Mouse (Mus musculus) hindbrain, embryonic 13.5 days (tissue): ENCODE measurements around the gene Usp7. TPM values are rescaled to one million over a fixed set of nuclear protein-coding genes. Genes with fewer than 3 reads are reported as not detected.
"Not testable (repeated sequence)": the region's sequence is repeated elsewhere in the genome, so short reads cannot be mapped to it uniquely, and the experiment has no call there.

Source experiments
- ATAC-seq: fragments of 200-750 bp; cut with Nextera tagmentation; 2 replicates; pipeline ENCODE4 v1.8.0; 2017; ENCODE audit warnings: moderate TSS enrichment; ENCODE audit not compliant: low FRiP score
- H3K27ac ChIP-seq: fragments of 300-500 bp; sonication (generic); 2 replicates; pipeline ENCODE4 v1.5.1; 2015; ENCODE audit warnings: inconsistent platforms, mild to moderate bottlenecking, moderate library complexity
- H3K27me3 ChIP-seq: fragments of 300-500 bp; sonication (generic); 2 replicates; pipeline ENCODE4 v1.6.1; 2015; ENCODE audit warnings: mild to moderate bottlenecking, inconsistent platforms
- H3K36me3 ChIP-seq: fragments of 300-500 bp; sonication (generic); 2 replicates; pipeline ENCODE4 v1.6.1; 2015; ENCODE audit warnings: mild to moderate bottlenecking, inconsistent platforms
- H3K4me1 ChIP-seq: fragments of 300-500 bp; sonication (generic); replicated peaks from 2 replicates; pipeline ENCODE4 v1.6.1; 2015; ENCODE audit warnings: inconsistent platforms
- H3K4me2 ChIP-seq: fragments of 300-500 bp; sonication (generic); 2 replicates; pipeline ENCODE4 v1.6.1; 2015; ENCODE audit warnings: inconsistent platforms, mild to moderate bottlenecking, moderate library complexity
- H3K4me3 ChIP-seq: fragments of 300-500 bp; sonication (generic); 2 replicates; pipeline ENCODE4 v1.5.1; 2015; ENCODE audit warnings: mild to moderate bottlenecking, inconsistent platforms
- H3K9ac ChIP-seq: fragments of 300-500 bp; sonication (generic); 2 replicates; pipeline ENCODE4 v1.6.1; 2015; ENCODE audit warnings: mild to moderate bottlenecking, inconsistent platforms
- H3K9me3 ChIP-seq: fragments of 300-500 bp; sonication (generic); 2 replicates; pipeline ENCODE4 v1.6.1; 2016; ENCODE audit warnings: inconsistent platforms
- WGBS: fragments of 180-500 bp; shearing (Covaris S2); methylation state at CpG from one replicate; pipeline ENCODE4 v1.1.7; 2015; 5-methylcytosine and 5-hydroxymethylcytosine counted together
- polyA plus RNA-seq: library from polyadenylated mRNA; unstranded; fragments of >200 nt; fragmentation: Nextera tagmentation; extraction: Ambion mirVana; gene quantifications from 2 replicates; pipeline ENCODE4 v1.2.1, GENCODE M21; 2015

Gene Usp7
- polyA plus RNA-seq, 1 experiment from 2014 or later = 34.1 TPM

GRCm38 (mm10) chr16:8743989-8744388 lies 48.1 kb downstream of the Usp7 start:
- Histone ChIP-seq H3K36me3 (no peaks in the 10 kb centered on the region), H3K9me3 (no peaks in the 10 kb centered on the region), H3K4me2 (no peak overlapping the region), H3K9ac (no peak overlapping the region), H3K27me3 (no peaks in the 10 kb centered on the region), H3K4me1 (no peaks in the 10 kb centered on the region), H3K4me3 (no peak overlapping the region), H3K27ac (no peak overlapping the region)
- WGBS = 80% methylated on average over 3 of the region's 3 CpGs
- no peak for ATAC-seq

- 82% methylated on average over 5 of the region's 5 CpGs for WGBS
These were observed 50.4 kb downstream of the Usp7 start for GRCm38 (mm10) chr16:8741697-8742096.

GRCm38 (mm10) chr16:8741110-8741509 lies 51.0 kb downstream of the Usp7 start:
- Histone ChIP-seq H3K4me2 (no peak overlapping the region), H3K4me3 (no peak overlapping the region), H3K9me3 (no peaks in the 10 kb centered on the region), H3K4me1 (peaks cover 14% of the 10 kb centered on the region), H3K27me3 (no peaks in the 10 kb centered on the region), H3K9ac (no peak overlapping the region), H3K27ac (no peak overlapping the region), H3K36me3 (no peaks in the 10 kb centered on the region)
- no peak for ATAC-seq
- 70% methylated on average over 1 of the region's 1 CpGs for WGBS

More at GRCm38 (mm10) chr16:8741697-8742096, 50.4 kb downstream of the Usp7 start:
- ATAC-seq = no peak
- Histone ChIP-seq H3K27me3 (no peaks in the 10 kb centered on the region), H3K4me3 (no peak overlapping the region), H3K9ac (no peak overlapping the region), H3K4me1 (peaks cover 8% of the 10 kb centered on the region), H3K27ac (no peak overlapping the region), H3K9me3 (no peaks in the 10 kb centered on the region), H3K36me3 (no peaks in the 10 kb centered on the region), H3K4me2 (no peak overlapping the region)

GRCm38 (mm10) chr16:8738542-8739514 lies 53.3 kb downstream of the Usp7 start:
- Histone ChIP-seq H3K4me3 (peak overlapping the region; percentile 99), H3K27ac (peak overlapping the region; percentile 96), H3K9ac (peak overlapping the region; percentile 98), H3K4me2 (peak overlapping the region; percentile 61), H3K4me1 (peaks cover 37% of the 10 kb centered on the region), H3K9me3 (no peaks in the 10 kb centered on the region), H3K27me3 (no peaks in the 10 kb centered on the region), H3K36me3 (no peaks in the 10 kb centered on the region)
- ATAC-seq = peak; percentile 89
- WGBS = 3% methylated on average over 62 of the region's 126 CpGs

GRCm38 (mm10) chr16:8737666-8738541 lies 54.2 kb downstream of the Usp7 start:
- Histone ChIP-seq H3K27me3 (no peaks in the 10 kb centered on the region), H3K9ac (peak overlapping the region; percentile 98), H3K9me3 (no peaks in the 10 kb centered on the region), H3K4me3 (peak overlapping the region; percentile 99), H3K4me2 (peak overlapping the region; percentile 99), H3K36me3 (no peaks in the 10 kb centered on the region), H3K4me1 (peaks cover 39% of the 10 kb centered on the region), H3K27ac (peak overlapping the region; percentile 94)
- ATAC-seq = peak; percentile 52; the same call in 1 of the 2 replicates
- under 1% methylated on average over 84 of the region's 110 CpGs for whole genome bisulfite sequencing

GRCm38 (mm10) chr16:8737341-8737665 lies 54.8 kb downstream of the Usp7 start:
- Histone ChIP-seq H3K9ac (peak overlapping the region; percentile 98), H3K27me3 (no peaks in the 10 kb centered on the region), H3K4me2 (peak overlapping the region; percentile 99), H3K36me3 (no peaks in the 10 kb centered on the region), H3K9me3 (no peaks in the 10 kb centered on the region), H3K4me1 (peaks cover 39% of the 10 kb centered on the region), H3K4me3 (peak overlapping the region; percentile 99), H3K27ac (peak overlapping the region; percentile 94; the same call in 1 of the 2 replicates)
- no peak for ATAC-seq
- WGBS = under 1% methylated on average over 11 of the region's 11 CpGs

- 3% methylated on average over 7 of the region's 7 CpGs for WGBS
- H3K27me3 ChIP-seq = no peaks in the 10 kb centered on the region
- ATAC-seq = no peak
- no peak overlapping the region for H3K27ac ChIP-seq
- H3K4me2 ChIP-seq = peak overlapping the region; percentile 99
- H3K4me1 ChIP-seq = peaks cover 43% of the 10 kb centered on the region
- no peaks in the 10 kb centered on the region for H3K36me3 ChIP-seq
- H3K9ac ChIP-seq = peak overlapping the region; percentile 98
- peak overlapping the region; percentile 99 for H3K4me3 ChIP-seq
- no peaks in the 10 kb centered on the region for H3K9me3 ChIP-seq
These were observed 55.4 kb downstream of the Usp7 start for GRCm38 (mm10) chr16:8736757-8737156.

GRCm38 (mm10) chr16:8736032-8736431 lies 56.1 kb downstream of the Usp7 start:
- no peaks in the 10 kb centered on the region for H3K9me3 ChIP-seq
- H3K4me1 ChIP-seq = peaks cover 49% of the 10 kb centered on the region
- WGBS = 22% methylated on average over 8 of the region's 8 CpGs
- no peaks in the 10 kb centered on the region for H3K36me3 ChIP-seq
- ATAC-seq = no peak
- no peaks in the 10 kb centered on the region for H3K27me3 ChIP-seq
- peak overlapping the region; percentile 98 for H3K9ac ChIP-seq
- peak overlapping the region; percentile 99 for H3K4me2 ChIP-seq
- no peak overlapping the region; the same call in 1 of the 2 replicates for H3K27ac ChIP-seq
- peak overlapping the region; percentile 99 for H3K4me3 ChIP-seq

- Histone ChIP-seq H3K4me2 (peak overlapping the region; percentile 99), H3K27me3 (no peaks in the 10 kb centered on the region), H3K36me3 (no peaks in the 10 kb centered on the region), H3K27ac (no peak overlapping the region), H3K4me3 (no peak overlapping the region), H3K9me3 (no peaks in the 10 kb centered on the region), H3K9ac (0 out of 2 replicates have a peak overlapping the region, but pooled peaks have one; percentile 98), H3K4me1 (peaks cover 59% of the 10 kb centered on the region)
- no peak for ATAC-seq
- WGBS = 79% methylated on average over 4 of the region's 4 CpGs
These were observed 57.4 kb downstream of the Usp7 start for GRCm38 (mm10) chr16:8734693-8735092.

- no peak overlapping the region for H3K9ac ChIP-seq
- no peak overlapping the region for H3K27ac ChIP-seq
- no peaks in the 10 kb centered on the region for H3K27me3 ChIP-seq
- H3K4me1 ChIP-seq = peaks cover 69% of the 10 kb centered on the region
- H3K36me3 ChIP-seq = no peaks in the 10 kb centered on the region
- WGBS = 98% methylated on average over 4 of the region's 4 CpGs
- H3K4me3 ChIP-seq = no peak overlapping the region
- no peak for ATAC-seq
- H3K9me3 ChIP-seq = no peaks in the 10 kb centered on the region
- no peak overlapping the region for H3K4me2 ChIP-seq
These were observed 58.5 kb downstream of the Usp7 start for GRCm38 (mm10) chr16:8733624-8734023.

- WGBS = 95% methylated on average over 4 of the region's 4 CpGs
- H3K9ac ChIP-seq, ATAC-seq, H3K4me3 ChIP-seq, H3K27me3 ChIP-seq, H3K4me2 ChIP-seq, H3K36me3 ChIP-seq, H3K9me3 ChIP-seq, H3K27ac ChIP-seq: not testable (repeated sequence)
- H3K4me1 ChIP-seq = peaks cover 76% of the 10 kb centered on the region
These were observed 59.7 kb downstream of the Usp7 start for GRCm38 (mm10) chr16:8732450-8732849.

GRCm38 (mm10) chr16:8731630-8732029 lies 60.5 kb downstream of the Usp7 start:
- ATAC-seq = no peak
- no peaks in the 10 kb centered on the region for H3K27me3 ChIP-seq
- H3K36me3 ChIP-seq = no peaks in the 10 kb centered on the region
- no peak overlapping the region for H3K4me2 ChIP-seq
- no peak overlapping the region for H3K9ac ChIP-seq
- H3K27ac ChIP-seq = no peak overlapping the region
- WGBS = 90% methylated on average over 7 of the region's 7 CpGs
- no peaks in the 10 kb centered on the region for H3K9me3 ChIP-seq
- H3K4me1 ChIP-seq = peaks cover 68% of the 10 kb centered on the region
- no peak overlapping the region for H3K4me3 ChIP-seq
